Mouse (Mus musculus): Measurements from ENCODE around the gene Iqcf6.

Gene Iqcf6

GRCm38 (mm10) chr9:106647226-106647625, 20.8 kb downstream of the Iqcf6 start:
- in situ Hi-C loops (cut with MboI; ENCODE audit: low pct_unique_long_range_greater_than_20kb in 1 of 2, low sequenced_read_pairs in 2 of 2, unreplicated experiment in 1 of 2): no loop called here

DNA sequence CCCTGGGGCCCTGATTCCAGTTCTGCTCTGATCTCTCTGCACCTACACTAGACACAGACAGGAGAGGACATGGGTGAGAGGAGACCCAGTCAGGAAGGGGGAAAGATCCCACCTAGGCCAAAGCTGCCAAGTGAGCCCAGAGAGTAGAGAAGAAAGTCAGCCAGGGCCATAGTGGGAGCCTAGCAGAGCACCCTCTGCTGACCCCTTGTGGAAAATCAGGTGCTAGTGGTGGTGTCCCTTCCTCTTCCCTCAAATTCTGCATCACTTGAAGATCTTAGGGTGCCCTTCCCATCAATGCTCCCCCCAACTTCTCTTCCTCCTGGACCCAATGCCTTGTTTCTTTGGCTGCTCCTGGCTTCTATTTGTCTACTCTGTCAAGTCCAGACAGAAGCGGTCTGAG, 26.3 kb downstream of the Iqcf6 start:
- in situ Hi-C loops (cut with MboI; ENCODE audit: low pct_unique_long_range_greater_than_20kb in 1 of 2, low sequenced_read_pairs in 2 of 2, unreplicated experiment in 1 of 2): loop anchor here in 1 of 2 experiments (5.0 to 10.0 kb wide), 2 partner anchors 48 to 125 kb away; no protein-coding TSS in a partner anchor

DNA sequence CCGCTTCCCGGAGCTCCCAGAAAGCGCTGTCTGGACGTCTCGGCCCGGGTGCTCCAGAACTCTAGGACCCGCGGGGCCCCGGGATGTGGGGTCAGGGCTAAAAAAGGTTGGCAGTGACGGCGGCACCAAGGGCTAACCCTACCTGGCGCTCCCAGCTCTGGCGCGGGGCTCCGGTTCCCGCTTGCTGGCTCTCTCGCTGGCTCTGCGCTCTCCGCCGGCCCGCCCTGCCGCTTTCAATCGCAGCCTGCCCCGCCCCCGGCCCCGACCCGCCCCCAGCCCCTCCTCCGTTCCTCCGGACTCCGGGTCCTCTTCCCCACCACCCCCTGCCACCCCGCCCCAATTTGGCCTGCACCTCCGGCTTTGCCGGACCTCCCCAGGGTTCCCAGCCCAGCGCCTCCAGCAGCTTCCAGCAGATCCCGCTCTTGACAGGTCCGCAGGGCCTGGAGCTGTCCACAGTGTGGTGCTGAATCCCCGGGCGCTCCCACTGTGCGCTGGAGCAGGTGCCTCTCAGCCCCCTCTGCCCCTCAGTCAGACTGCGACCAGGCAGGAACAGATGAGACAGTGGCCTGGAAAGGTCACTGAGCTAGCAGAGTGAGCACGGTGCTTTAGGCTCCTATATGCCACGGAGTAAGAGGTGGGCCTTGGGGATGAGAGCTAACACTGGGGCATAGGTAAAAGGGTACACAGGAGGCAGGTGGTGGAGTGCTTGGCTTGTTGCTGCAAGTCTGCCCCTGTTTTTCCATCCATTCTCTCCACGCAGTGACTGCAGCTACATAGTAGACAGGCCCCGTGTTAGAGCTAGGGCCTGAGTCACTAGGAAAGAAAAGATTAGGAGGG, 29.7 kb downstream of the Iqcf6 start, which contains the start of gene Grm2:
TSS of gene Grm2 (minus strand) at position 199 of the 837 bp plus-strand sequence.
- in situ Hi-C loops (cut with MboI; ENCODE audit: low pct_unique_long_range_greater_than_20kb in 1 of 2, low sequenced_read_pairs in 2 of 2, unreplicated experiment in 1 of 2): loop anchor here in 1 of 2 experiments (10.0 kb wide), 1 partner anchor 51 kb away; no protein-coding TSS in a partner anchor

GRCm38 (mm10) chr9:106656820-106657219, 30.4 kb downstream of the Iqcf6 start:
- in situ Hi-C loops (cut with MboI; ENCODE audit: low pct_unique_long_range_greater_than_20kb in 1 of 2, low sequenced_read_pairs in 2 of 2, unreplicated experiment in 1 of 2): loop anchor here in 1 of 2 experiments (10.0 kb wide), 1 partner anchor 52 kb away; no protein-coding TSS in a partner anchor

GRCm38 (mm10) chr9:106657592-106657991, 31.2 kb downstream of the Iqcf6 start:
- in situ Hi-C loops (cut with MboI; ENCODE audit: low pct_unique_long_range_greater_than_20kb in 1 of 2, low sequenced_read_pairs in 2 of 2, unreplicated experiment in 1 of 2): loop anchor here in 1 of 2 experiments (10.0 kb wide), 1 partner anchor 53 kb away; no protein-coding TSS in a partner anchor

GRCm38 (mm10) chr9:106659441-106659840, 33.1 kb downstream of the Iqcf6 start:
- in situ Hi-C loops (cut with MboI; ENCODE audit: low pct_unique_long_range_greater_than_20kb in 1 of 2, low sequenced_read_pairs in 2 of 2, unreplicated experiment in 1 of 2): loop anchor here in 1 of 2 experiments (10.0 kb wide), 1 partner anchor 55 kb away; no protein-coding TSS in a partner anchor

- in situ Hi-C loops (cut with MboI; ENCODE audit: low pct_unique_long_range_greater_than_20kb in 1 of 2, low sequenced_read_pairs in 2 of 2, unreplicated experiment in 1 of 2): loop anchor here in 1 of 2 experiments (10.0 kb wide), 1 partner anchor 55 kb away; no protein-coding TSS in a partner anchor
Observed at GRCm38 (mm10) chr9:106659935-106660334, 33.6 kb downstream of the Iqcf6 start.

DNA sequence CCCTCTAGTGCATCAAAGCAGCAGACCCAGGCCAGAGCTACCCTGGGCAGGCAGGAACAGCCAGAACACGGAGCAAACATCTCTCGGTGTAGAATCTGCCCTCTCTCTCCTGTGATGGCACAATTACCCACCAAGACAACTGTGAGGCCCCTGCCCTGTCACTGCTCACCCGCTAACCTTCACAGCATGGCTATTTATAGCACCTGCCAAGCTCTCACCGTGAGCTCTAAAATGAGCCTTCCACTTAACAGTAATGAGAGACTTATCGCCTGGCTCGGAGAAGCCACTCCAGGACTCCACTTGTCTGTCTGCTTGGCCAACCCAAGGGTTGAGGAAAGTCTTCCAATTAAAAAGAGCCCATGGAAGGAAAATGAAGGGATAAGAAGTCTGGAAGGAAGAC, 36.8 kb downstream of the Iqcf6 start:
- in situ Hi-C loops (cut with MboI; ENCODE audit: low pct_unique_long_range_greater_than_20kb in 1 of 2, low sequenced_read_pairs in 2 of 2, unreplicated experiment in 1 of 2): no loop called here

- in situ Hi-C loops (cut with MboI; ENCODE audit: low pct_unique_long_range_greater_than_20kb in 1 of 2, low sequenced_read_pairs in 2 of 2, unreplicated experiment in 1 of 2): no loop called here
Observed at GRCm38 (mm10) chr9:106664433-106664832, 38.1 kb downstream of the Iqcf6 start.

DNA sequence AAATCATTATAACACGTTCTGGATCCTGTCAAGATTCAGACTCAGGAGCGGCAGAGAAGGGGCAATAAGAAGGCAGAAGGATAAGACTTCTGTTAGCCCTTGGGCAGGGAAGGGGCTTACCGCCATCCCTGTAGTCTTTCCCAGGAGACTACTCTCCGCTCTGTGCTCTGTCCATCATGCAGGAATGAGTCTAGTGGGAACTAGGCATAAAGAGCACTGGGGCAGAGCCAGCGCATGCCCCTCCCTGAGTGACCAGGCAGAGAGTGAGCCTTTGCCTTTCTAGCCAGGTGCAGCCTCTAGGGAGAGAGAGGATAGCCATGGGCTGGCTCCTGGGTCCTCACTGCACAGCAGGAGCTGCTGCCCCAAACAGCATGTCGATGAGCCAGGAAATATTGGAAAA, 38.5 kb downstream of the Iqcf6 start:
- in situ Hi-C loops (cut with MboI; ENCODE audit: low pct_unique_long_range_greater_than_20kb in 1 of 2, low sequenced_read_pairs in 2 of 2, unreplicated experiment in 1 of 2): no loop called here

DNA sequence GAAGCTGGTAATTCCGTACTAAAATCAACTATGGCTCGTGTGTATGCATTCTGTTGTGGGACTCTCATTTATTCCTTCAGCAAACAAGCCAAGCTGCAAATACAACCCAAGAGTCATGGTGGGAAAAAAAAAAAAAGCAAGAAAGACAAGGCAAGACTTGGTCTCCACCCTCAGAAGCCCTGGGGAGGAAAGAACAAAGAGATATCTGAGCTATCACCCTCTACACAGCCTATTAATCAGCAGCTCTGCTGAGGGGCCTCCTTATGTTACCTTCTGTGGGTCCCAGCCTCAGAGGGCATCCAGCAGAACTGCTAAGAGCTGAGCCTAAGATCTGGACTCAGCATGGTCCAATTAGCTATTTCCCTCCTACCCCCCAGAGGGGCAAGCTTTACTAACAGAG, 47.5 kb downstream of the Iqcf6 start:
- in situ Hi-C loops (cut with MboI; ENCODE audit: low pct_unique_long_range_greater_than_20kb in 1 of 2, low sequenced_read_pairs in 2 of 2, unreplicated experiment in 1 of 2): no loop called here

DNA sequence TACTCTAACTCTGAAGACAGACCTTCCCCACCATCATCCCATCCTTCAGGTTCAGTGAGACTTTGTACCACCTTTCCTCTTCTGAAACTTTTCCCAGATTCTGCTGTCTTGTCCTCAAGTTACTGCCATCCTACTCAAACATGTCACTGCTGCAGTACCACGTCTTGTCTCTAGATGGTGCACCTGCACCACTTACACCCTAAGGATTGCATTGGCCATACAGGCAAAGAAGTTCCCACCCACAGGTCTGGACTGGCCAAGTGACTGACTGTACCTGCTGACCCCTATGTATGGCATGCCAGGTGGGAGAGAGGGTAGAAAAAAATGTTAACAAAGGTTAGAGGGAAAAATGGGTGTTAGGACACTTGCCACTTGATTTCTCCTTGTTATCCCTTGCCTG, 49.1 kb downstream of the Iqcf6 start:
- in situ Hi-C loops (cut with MboI; ENCODE audit: low pct_unique_long_range_greater_than_20kb in 1 of 2, low sequenced_read_pairs in 2 of 2, unreplicated experiment in 1 of 2): no loop called here

DNA sequence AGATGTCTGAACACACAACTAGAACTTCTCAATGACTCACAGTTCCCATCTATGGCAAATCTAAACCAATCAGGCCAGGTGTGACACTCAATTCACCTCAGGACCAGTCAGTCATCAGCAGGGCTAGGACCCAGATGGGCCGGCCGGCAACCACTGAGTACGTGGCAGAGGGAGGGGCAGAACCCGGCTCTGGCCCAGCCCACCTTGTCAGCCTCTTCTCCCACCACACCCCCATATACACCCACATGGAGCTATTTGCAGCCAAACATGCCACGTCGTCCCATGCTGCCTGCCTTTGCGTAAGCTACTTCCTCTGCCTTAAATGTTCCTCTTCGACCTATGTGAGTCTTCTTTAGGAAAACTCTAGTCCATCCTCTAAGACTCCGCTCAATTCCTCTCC, 49.6 kb downstream of the Iqcf6 start:
- in situ Hi-C loops (cut with MboI; ENCODE audit: low pct_unique_long_range_greater_than_20kb in 1 of 2, low sequenced_read_pairs in 2 of 2, unreplicated experiment in 1 of 2): no loop called here

GRCm38 (mm10) chr9:106676571-106676970, 50.2 kb downstream of the Iqcf6 start:
- in situ Hi-C loops (cut with MboI; ENCODE audit: low pct_unique_long_range_greater_than_20kb in 1 of 2, low sequenced_read_pairs in 2 of 2, unreplicated experiment in 1 of 2): no loop called here
